Mouse (Mus musculus) forebrain, postnatal 0 days (tissue): ENCODE measurements around the gene Exph5. TPM values are rescaled to one million over a fixed set of nuclear protein-coding genes. Genes with fewer than 3 reads are reported as not detected.

Source experiments
- ATAC-seq: fragments of 200-750 bp; cut with Nextera tagmentation; 2 replicates; pipeline ENCODE4 v1.8.0; 2017; ENCODE audit warnings: mild to moderate bottlenecking, moderate library complexity
- DNase-seq: peaks from one replicate; pipeline ENCODE4 v3.0.0-alpha.2; 2015
- H3K27ac ChIP-seq: fragments of 300-500 bp; sonication (generic); 2 replicates; pipeline ENCODE4 v1.5.1; 2014; ENCODE audit warnings: low read depth, mild to moderate bottlenecking, antibody characterized with exemption, low read length, moderate library complexity, mixed read lengths
- H3K27me3 ChIP-seq: fragments of 300-500 bp; sonication (generic); 2 replicates; pipeline ENCODE4 v1.6.1; 2014; ENCODE audit warnings: mild to moderate bottlenecking, low read length, mixed read lengths; ENCODE audit not compliant: insufficient read depth
- H3K36me3 ChIP-seq: fragments of 300-500 bp; sonication (generic); 2 replicates; pipeline ENCODE4 v1.6.1; 2014; ENCODE audit warnings: mild to moderate bottlenecking, moderate library complexity; ENCODE audit not compliant: insufficient read depth
- H3K4me1 ChIP-seq: fragments of 300-500 bp; sonication (generic); 2 replicates; pipeline ENCODE4 v1.6.1; 2014; ENCODE audit warnings: antibody characterized with exemption; ENCODE audit not compliant: insufficient read depth
- H3K4me2 ChIP-seq: fragments of 300-500 bp; sonication (generic); 2 replicates; pipeline ENCODE4 v1.6.1; 2014; ENCODE audit warnings: low read depth, mild to moderate bottlenecking, moderate library complexity
- H3K4me3 ChIP-seq: fragments of 300-500 bp; sonication (generic); 2 replicates; pipeline ENCODE4 v1.5.1; 2014; ENCODE audit warnings: low read depth, low read length, mixed read lengths
- H3K9ac ChIP-seq: fragments of 300-500 bp; sonication (generic); 2 replicates; pipeline ENCODE4 v1.6.1; 2014; ENCODE audit warnings: mild to moderate bottlenecking
- H3K9me3 ChIP-seq: fragments of 300-500 bp; sonication (generic); 2 replicates; pipeline ENCODE4 v1.6.1; 2016; ENCODE audit warnings: low read length
- CTCF ChIP-seq: sonication (generic); IDR thresholded peaks from 2 replicates; pipeline ENCODE4 v1.5.1; 2016; ENCODE audit warnings: antibody characterized with exemption, control low read depth, low read depth
- WGBS: fragments of 180-500 bp; shearing (Covaris S2); extraction: QIAGEN DNeasy Blood & Tissue Kit; methylation state at CpG from one replicate; pipeline ENCODE4 v1.1.7; 2014; 5-methylcytosine and 5-hydroxymethylcytosine counted together
- polyA plus RNA-seq: library from polyadenylated mRNA; unstranded; fragments of >200 nt; fragmentation: Nextera tagmentation; extraction: Ambion mirVana; gene quantifications from 2 replicates; pipeline ENCODE4 v1.2.1, GENCODE M21; 2015
- total RNA-seq: library from RNA; depleted of rRNA; stranded (reverse); fragments of >200 nt; gene quantifications from 2 replicates; pipeline ENCODE4 v1.2.3, GENCODE M21; 2014

The Exph5 gene
- total and polyA plus RNA-seq, 2 experiments from 2014 or later = 0.25 to 0.48 TPM

DNA sequence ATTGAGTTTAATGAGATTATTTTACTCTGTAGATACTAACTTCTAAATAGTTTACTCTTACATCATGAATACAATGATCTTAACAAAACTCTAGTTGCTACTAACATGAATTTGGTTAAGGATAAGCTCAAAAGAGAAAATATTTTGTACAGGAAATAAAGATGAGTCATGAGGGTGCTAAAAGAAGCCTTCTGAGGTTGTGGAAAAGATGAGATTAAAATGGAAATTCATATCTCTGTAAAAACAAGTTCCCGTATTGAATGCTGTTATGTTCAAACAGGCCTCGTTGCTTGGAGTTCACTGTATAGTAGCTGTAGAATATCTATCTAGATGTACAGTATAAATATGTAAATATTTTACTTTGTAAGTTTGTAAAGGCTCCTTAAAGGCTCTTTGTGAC is 79.1 kb downstream of the Exph5 start:
- whole genome bisulfite sequencing = 86% methylated on average over 2 of the region's 2 CpGs
- Histone ChIP-seq H3K27me3 (no peaks in the 10 kb centered on the region), H3K9me3 (no peaks in the 10 kb centered on the region), H3K4me3 (no peak overlapping the region), H3K4me2 (no peak overlapping the region), H3K4me1 (no peaks in the 10 kb centered on the region), H3K27ac (no peak overlapping the region), H3K9ac (no peak overlapping the region), H3K36me3 (no peaks in the 10 kb centered on the region)
- no peak for TF ChIP-seq CTCF
- ATAC-seq (no peak), DNase-seq (no peak)

GRCm38 (mm10) chr9:53381113-53381615 is 79.7 kb downstream of the Exph5 start:
- Histone ChIP-seq H3K4me1 (no peaks in the 10 kb centered on the region), H3K9me3 (no peaks in the 10 kb centered on the region), H3K4me3 (no peak overlapping the region), H3K27me3 (no peaks in the 10 kb centered on the region), H3K9ac (no peak overlapping the region), H3K4me2 (no peak overlapping the region), H3K36me3 (no peaks in the 10 kb centered on the region), H3K27ac (no peak overlapping the region)
- DNase-seq (no peak), ATAC-seq (no peak)
- no peak for TF ChIP-seq CTCF
- WGBS = 71% methylated on average over 5 of the region's 5 CpGs

- Histone ChIP-seq H3K4me1 (no peaks in the 10 kb centered on the region), H3K4me2 (peak within 1 kb of the TSS; percentile 99), H3K9me3 (no peaks in the 10 kb centered on the region), H3K27me3 (no peaks in the 10 kb centered on the region), H3K27ac (peak within 1 kb of the TSS; percentile 89), H3K4me3 (peak within 1 kb of the TSS; percentile 64), H3K36me3 (no peaks in the 10 kb centered on the region), H3K9ac (peak within 1 kb of the TSS; percentile 76)
- TF ChIP-seq CTCF = peak; percentile 56
- DNase-seq (peak; percentile 90), ATAC-seq (peak; percentile 94)
- under 1% methylated on average over 75 of the region's 75 CpGs for WGBS
Measured at GRCm38 (mm10) chr9:53383951-53384866, 82.7 kb downstream of the Exph5 start, which contains the start of gene Kdelc2. TSS of gene Kdelc2 (plus strand) at chr9:53384025.

- no peak; the same call in 1 of the 2 replicates for ATAC-seq
- no peaks in the 10 kb centered on the region for H3K9me3 ChIP-seq
- H3K4me1 ChIP-seq = no peaks in the 10 kb centered on the region
- 2% methylated on average over 8 of the region's 8 CpGs for WGBS
- peak overlapping the region; percentile 99 for H3K4me2 ChIP-seq
- H3K9ac ChIP-seq = peak overlapping the region; percentile 76; the same call in 1 of the 2 replicates
- H3K4me3 ChIP-seq = peak overlapping the region; percentile 64
- peak overlapping the region; percentile 89 for H3K27ac ChIP-seq
- H3K27me3 ChIP-seq = no peaks in the 10 kb centered on the region
- no peak for DNase-seq
- no peaks in the 10 kb centered on the region for H3K36me3 ChIP-seq
- no peak for TF ChIP-seq CTCF
Measured at GRCm38 (mm10) chr9:53384873-53385272, 83.4 kb downstream of the Exph5 start.

GRCm38 (mm10) chr9:53387431-53387830 is 86.0 kb downstream of the Exph5 start:
- Histone ChIP-seq H3K4me2 (no peak overlapping the region), H3K4me1 (no peaks in the 10 kb centered on the region), H3K9ac (no peak overlapping the region), H3K27me3 (no peaks in the 10 kb centered on the region), H3K27ac (no peak overlapping the region), H3K9me3 (no peaks in the 10 kb centered on the region), H3K4me3 (no peak overlapping the region), H3K36me3 (no peaks in the 10 kb centered on the region)
- DNase-seq = no peak
- ATAC-seq = no peak
- 58% methylated on average over 2 of the region's 2 CpGs for WGBS
- TF ChIP-seq CTCF = no peak

GRCm38 (mm10) chr9:53389109-53389508 is 87.6 kb downstream of the Exph5 start:
- ATAC-seq = no peak
- DNase-seq = no peak
- no peak overlapping the region for H3K27ac ChIP-seq
- H3K9me3 ChIP-seq = no peaks in the 10 kb centered on the region
- no peaks in the 10 kb centered on the region for H3K36me3 ChIP-seq
- no peaks in the 10 kb centered on the region for H3K4me1 ChIP-seq
- TF ChIP-seq CTCF = no peak
- no peak overlapping the region for H3K9ac ChIP-seq
- WGBS = 79% methylated on average over 3 of the region's 3 CpGs
- H3K4me2 ChIP-seq = no peak overlapping the region
- H3K27me3 ChIP-seq = no peaks in the 10 kb centered on the region
- H3K4me3 ChIP-seq = no peak overlapping the region

- H3K9me3 ChIP-seq = no peaks in the 10 kb centered on the region
- 87% methylated on average over 7 of the region's 7 CpGs for WGBS
- H3K27ac ChIP-seq = no peak overlapping the region
- H3K4me3 ChIP-seq = no peak overlapping the region
- no peak overlapping the region for H3K4me2 ChIP-seq
- H3K4me1 ChIP-seq = no peaks in the 10 kb centered on the region
- no peaks in the 10 kb centered on the region for H3K36me3 ChIP-seq
- no peak for TF ChIP-seq CTCF
- no peak for DNase-seq
- H3K9ac ChIP-seq = no peak overlapping the region
- no peaks in the 10 kb centered on the region for H3K27me3 ChIP-seq
- ATAC-seq = no peak
Measured at GRCm38 (mm10) chr9:53390136-53390535, 88.7 kb downstream of the Exph5 start.
